Mouse (Mus musculus) spleen, postnatal 10 days (tissue): Measurements from ENCODE around the gene Add3.

Experiments used
- DNase-seq, 2 experiments: peaks; one replicate each; pipeline ENCODE4 v3.0.0; 2021 to 2022; ENCODE audit warnings: low spot score in 2 of 2

The Add3 gene

GRCm38 (mm10) chr19:53264821-53265727 lies 124.8 kb downstream of the Add3 start:
- no peak for DNase-seq

GRCm38 (mm10) chr19:53267305-53267704 lies 127.1 kb downstream of the Add3 start:
- DNase-seq = no peak

GRCm38 (mm10) chr19:53273055-53273722 lies 132.9 kb downstream of the Add3 start:
- no peak for DNase-seq

DNA sequence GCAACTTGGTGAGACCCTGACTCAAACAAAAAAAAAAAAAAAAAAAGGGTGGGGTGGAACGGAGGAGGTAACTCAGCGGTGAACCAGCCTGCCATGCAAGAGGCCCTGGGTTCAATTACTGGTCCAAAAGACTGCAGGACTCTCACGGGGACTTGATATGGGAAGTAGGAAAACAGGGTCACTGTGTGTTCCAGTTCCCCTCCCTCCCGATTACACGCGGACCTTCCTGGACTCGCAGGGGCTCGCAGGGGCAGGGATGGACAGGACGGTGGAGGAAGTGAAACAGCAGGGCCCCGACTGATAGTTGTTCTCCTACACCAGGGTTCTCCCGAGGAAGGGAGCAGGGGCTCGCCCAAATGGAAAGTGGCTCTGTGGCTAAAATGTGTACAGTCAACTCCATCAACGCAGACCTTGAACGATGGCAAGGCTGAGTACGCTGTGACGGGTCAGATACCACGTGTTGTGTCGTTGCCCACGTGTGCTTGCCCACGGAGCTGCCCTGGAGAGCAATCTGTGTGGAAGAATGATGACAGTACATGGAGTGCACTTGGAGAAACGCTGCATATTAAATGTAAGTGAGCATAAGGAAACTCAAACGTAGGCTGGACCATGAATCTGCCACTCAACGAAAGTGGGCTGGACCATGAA lies 133.7 kb downstream of the Add3 start:
- no peak for DNase-seq

DNA sequence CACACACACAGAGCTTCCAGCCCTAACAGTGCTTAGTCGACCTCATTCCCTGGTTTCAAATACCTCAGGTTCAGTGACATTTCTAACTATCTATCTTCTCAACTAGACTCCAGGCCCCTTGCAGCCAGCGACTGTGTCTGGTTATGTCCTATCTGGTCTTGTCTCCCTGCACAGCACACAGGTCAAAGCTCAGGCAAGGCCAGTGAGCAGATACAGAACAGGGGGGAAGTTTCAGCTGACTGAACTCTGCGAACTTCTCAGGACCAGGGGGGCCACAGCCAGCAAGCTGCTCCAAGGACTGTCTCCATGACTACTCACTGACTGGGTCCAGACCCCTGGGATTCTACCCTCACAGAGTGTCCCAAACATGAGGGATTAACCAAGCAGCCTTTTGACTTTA lies 135.0 kb downstream of the Add3 start:
- no peak for DNase-seq

- no peak for DNase-seq
These were observed 136.9 kb downstream of the Add3 start for GRCm38 (mm10) chr19:53276902-53277707.

DNA sequence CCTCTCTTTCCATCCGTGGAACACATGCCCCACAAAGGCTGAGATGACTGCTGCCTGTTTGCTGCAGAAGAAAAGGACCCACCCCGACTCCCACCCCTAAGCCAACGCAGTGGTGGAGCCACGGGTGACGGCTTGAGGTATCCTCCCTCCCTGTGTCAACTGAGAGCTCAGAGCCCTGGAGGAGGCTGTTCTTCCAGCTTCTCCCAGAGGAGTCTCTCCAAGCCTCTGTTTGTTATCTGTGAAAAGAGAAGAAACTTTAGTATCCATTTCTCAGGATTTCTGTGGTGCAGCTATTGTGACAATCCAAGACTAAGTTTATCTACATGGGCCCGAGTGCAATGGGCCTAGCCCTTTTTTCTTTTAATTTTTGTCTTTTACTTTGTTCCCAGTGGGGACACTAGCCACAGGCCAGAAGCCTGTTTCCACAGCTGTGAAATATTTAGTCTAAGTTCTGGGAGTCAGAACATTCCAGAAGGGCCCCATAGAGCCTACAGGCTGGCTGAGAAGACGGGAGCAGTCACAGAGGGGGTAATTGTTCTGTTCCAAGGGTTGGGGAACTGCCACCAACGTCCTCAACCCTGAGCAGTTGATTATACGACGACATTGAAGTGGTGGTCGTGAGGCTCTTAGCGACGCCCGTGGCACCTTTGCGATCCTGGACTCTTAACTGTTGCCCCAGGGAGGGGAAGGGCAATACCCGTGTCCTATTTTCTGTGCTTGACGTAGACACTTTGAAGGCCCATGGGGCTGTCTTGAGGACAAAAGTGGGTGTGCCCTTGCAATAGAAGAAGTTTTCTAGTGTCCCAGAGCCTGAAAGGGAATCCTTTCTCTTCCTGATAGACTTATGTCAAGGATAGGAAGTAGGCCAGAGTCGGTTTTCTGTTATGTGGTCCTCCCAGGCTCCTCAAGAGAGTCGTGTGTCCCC lies 138.5 kb downstream of the Add3 start:
- no peak for DNase-seq

- no peak for DNase-seq
These were observed 140.0 kb downstream of the Add3 start for GRCm38 (mm10) chr19:53280254-53280653.

- DNase-seq = no peak
These were observed 142.3 kb downstream of the Add3 start for GRCm38 (mm10) chr19:53282571-53282970.

- DNase-seq = no peak
These were observed 143.5 kb downstream of the Add3 start for GRCm38 (mm10) chr19:53283742-53284141.

DNA sequence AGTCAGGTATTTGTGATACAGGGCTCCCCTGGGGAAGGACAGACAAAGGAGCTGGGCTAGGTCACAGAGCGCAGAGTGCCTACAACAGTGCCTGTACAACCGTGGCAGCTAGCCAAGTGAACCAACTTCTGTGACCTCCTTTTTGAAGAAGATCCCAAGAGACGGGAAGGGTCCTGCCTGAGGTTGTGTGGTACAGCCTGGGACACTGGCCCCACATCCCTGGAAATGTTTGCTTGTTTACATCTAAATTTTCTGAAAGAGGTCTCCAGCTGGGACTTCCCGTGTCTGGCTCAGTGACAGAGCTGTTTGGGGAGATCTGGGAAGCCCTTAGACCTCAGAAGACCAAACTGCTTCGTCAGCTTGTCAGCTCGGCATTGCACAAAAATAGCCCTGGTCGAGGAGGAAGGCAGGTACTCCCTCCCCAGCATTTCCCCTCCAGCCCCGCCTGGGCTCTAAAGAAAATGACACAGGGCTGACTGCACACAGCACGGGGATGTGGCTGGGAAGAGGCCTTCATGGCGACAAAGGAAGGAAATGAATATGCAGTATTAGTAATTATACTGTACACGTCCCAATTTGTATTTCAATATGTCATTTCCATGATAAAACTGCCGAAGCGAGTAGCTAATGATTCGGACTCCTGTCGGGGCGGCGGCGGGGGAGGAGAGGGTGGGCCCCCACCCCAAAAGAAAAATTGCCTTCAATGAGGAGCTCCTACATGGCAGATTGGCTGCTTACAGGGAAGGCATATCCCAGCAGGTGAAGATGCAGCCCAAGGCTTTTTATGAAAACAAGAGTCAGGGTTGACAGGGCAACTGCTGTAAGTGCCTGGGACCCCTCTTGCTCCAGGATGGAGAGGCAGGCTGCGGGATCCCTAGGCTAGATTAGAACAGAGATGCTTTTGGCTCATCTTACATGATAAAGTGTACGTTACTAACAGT lies 144.3 kb downstream of the Add3 start:
- peak in 1 of 2 experiments; percentile 39 for DNase-seq

DNA sequence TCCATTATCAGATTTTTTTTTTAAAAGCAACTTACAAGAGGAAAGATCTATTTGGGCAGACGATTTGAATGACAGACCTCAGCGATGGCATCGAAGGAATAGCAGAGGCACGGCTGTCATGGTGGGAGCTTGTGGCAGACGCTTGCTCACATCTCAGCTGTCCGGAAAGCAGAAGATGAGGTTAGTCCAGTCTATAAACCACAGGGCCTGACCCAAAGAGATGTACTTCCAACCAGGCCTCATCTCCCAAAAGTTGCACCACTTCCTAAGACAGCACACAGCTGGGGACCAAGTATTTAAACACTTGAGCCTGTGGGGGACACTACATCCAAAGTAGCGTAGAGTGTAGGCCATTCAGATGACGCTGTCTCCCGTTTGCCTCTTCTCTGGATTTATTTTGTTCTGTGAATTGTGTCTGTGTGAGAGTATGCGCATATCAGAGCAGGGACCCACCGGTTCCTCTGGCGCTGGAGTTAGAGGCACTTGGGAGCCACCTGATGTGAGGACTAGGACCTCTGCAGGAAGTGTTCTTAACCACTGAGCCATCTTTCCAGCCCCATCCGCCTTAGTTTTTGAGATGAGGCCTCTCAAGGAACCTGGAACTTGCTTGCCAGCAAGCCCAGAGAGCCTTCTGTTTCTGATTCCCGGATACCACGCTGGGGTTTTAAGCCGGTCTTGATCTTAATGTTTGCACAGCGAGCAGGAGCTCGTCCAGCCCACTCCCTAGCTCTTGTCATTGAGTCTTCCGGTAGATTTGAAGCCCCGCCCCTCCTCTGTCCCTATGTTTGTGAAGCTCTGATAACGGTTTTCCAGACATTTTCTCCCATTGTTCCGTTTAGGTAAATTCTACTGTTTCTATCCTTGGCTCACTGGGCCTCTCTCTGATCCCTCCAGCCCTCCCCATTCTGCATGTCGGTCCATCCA lies 156.3 kb downstream of the Add3 start:
- no peak for DNase-seq
